Mouse (Mus musculus) gastrocnemius, adult 8-10 months (tissue): ENCODE results near the gene Vps26b. TPM values are rescaled to one million over a fixed set of nuclear protein-coding genes. Genes with fewer than 3 reads are reported as not detected.

Experiments used
- DNase-seq, 2 experiments: peaks; one replicate each; pipeline ENCODE4 v3.0.0; 2022; ENCODE audit warnings: low spot score in 2 of 2
- total RNA-seq, 4 experiments: library from RNA; stranded (reverse); gene quantifications; 2 replicates each; pipeline ENCODE4 v1.2.4; 2022

The Vps26b gene
- total RNA-seq, 4 experiments from 2014 or later = 26.2 to 27.3 (median 26.8) TPM

DNA sequence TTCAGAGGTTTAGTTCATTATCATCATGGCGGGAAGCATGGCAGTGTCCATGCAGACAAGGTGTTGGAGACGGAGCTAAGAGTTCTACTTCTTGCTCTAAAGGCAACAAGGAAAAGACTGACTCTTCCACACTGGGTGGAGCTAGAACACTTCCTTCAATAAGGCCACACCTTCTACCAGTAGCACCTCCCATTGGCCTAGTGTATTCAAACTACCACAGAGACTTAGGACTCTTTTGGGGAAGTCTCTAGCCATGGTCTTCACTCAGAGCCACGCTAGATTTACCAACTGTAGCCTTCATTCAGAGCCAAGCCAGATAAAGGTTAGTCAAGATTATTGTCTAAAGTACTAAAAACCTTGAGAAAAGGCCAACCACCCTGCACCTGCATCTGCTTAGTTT lies 32.8 kb downstream of the Vps26b start:
- DNase-seq = no peak

DNA sequence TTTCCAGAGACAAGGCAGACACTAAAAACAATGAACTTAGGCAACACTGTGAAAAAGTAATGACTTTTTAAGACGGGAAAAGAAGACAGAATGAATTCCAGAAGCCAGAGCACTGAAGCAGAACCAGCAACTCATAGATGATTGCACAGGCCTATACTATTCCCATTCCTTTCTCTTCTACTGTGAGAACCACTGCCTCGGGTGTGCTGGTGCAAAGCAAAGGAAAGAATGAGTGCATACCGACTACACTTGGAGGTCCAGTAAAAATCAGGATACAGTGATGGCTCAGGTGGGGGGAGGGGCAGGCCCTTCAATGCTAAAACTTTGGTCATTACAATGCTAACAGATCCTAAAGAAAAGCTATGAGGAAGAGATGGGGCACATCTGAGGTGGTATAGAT lies 36.0 kb downstream of the Vps26b start:
- no peak for DNase-seq

DNA sequence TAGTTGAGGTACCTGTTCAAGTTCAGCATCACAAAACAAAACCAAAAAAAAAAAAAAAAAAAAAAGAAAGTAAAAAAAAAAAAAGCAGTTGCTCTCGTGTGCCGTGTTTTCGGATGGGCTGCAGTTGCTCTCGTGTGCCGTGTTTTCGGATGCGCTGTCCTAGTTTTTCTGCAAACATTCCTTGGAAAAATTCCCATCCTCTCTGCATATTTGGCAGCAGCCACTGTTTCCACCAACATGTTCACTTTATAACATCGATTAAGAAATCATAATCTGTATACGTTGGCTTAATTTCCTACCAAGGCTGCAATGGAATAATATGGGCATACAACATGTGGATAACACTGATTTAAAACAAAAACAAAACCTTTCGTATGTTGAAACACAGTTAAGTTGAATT lies 36.7 kb downstream of the Vps26b start:
- DNase-seq = no peak

DNA sequence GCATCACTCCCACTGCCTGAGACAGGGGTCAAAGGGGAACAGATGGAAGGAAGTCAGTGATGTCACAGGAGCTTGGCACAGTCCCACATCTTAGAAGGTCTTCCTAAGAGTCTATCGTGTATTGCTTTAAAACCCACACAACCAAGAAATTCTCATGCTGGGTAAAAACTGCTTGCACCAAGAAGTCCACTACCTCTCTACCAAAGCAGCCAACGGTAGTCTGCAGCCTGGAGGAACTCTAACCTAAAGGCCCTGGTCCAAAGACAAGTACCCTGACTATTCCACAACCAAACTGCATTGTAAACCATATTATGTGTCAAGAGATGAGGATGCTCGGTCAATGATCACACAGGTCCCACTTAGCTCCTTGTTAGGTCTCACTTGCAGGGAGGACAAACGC lies 39.7 kb downstream of the Vps26b start:
- DNase-seq = no peak

DNA sequence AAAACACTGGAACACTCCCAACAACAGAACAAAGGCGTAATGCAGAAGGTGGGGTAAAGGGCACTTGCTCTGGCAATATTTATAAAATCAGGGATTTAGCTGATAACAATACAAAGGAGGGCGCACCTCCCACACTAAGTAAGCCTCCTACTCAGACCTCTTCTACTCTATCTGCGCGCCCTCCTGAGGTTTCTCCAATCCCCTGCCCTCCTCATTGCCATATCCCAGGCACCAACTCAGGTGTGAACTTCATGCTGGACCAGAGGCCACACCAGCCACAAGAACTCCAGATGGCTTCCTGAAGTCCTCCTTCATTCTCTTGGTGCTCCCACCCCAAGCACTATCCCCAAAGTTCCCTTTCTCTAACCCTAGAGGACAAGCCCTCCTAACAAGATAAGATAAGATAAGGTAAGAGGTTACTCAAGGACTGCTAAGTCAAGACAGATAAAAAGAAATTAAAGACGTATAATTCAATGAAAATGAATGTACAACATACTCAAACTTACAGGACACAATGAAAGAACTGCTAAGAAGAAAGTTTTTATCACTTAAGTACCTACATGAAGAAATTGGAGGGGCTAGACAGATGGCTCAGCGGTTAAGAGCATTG lies 44.1 kb downstream of the Vps26b start:
- DNase-seq = no peak

DNA sequence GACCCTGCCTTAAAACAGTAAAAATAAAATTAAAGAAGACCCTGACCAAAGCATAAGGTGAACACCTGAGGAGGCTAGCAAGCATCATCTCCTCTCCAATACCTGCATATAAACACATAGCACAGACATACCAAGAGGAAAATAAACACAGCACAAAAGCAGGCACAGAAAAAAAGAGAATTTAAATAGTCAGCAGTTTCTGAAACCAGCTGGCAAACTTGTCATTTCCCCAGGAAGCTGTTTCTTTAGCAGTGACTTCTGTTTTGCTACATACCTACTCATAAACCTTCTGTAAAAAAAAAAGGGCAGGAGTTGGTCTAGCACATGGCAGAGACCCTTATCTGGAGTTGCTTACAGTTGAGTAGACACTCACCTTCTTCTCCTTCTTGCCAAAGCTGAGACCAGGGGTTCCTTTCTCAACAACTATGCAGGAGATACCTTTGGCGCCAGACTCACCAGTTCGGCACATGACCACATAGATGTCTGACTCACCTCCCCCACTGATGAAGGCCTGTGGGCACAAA lies 44.7 kb downstream of the Vps26b start:
- DNase-seq = no peak

DNA sequence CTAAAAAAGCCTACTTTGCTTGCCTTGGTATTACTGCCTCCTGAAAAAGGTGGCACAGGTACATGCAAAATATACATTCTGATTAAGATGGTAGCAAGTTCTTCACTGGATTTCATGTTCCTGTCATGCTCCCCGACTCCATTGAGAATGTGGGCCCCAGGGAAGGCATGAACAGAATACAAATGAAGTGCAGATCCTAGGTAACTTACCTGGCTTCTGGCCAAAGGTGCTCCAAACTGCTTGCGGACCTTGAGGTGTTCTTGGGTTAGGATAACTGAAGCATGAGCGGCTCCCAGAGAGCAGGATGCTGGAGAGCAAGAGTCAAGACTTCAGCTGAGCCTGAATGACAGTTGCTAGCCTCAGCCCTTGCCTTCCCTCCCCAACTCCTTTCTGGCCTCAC lies 51.1 kb downstream of the Vps26b start:
- no peak for DNase-seq

DNA sequence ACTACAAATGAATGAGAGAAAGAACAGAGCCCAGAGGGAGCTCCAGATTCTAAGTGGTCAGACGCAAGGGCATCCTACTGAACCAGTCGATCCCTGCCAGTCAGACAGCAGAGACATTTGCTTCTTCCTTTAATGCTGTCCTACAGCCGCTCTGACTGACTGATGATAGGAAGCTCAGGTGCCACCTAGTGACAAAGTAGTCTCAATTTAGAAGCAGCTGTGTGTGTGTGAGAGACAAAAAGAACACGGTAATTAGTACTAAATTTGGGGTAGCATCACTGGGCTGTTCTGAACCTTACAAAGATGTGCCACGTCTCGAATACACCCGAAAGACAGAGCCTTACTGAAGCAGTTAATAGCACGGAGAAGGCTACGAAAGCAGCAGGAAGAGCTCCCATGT lies 52.1 kb downstream of the Vps26b start:
- no peak for DNase-seq

Other genes with a start within 250 kb of the Vps26b start
- gene Glb1l2, start 223.6 kb downstream of the Vps26b start, total RNA-seq = 1 to 10 TPM in 3 of 4 experiments, under 1 TPM in 1; 0.90 to 4.0 (median 2.9) TPM
- not detected for gene Glb1l3, start 169.2 kb downstream of the Vps26b start, total RNA-seq
- not detected for gene Gm1110, start 107.0 kb downstream of the Vps26b start, total RNA-seq
- gene Acad8, start 30.5 kb downstream of the Vps26b start, total RNA-seq = 10 to 100 TPM; 34.8 to 39.7 (median 36.8) TPM
- 10 to 100 TPM; 21.8 to 25.8 (median 23.2) TPM for gene Thyn1, start 30.4 kb downstream of the Vps26b start, total RNA-seq
- 1 to 10 TPM; 4.7 to 5.7 (median 5.0) TPM for gene Ncapd3, start 110 bp upstream of the Vps26b start, total RNA-seq
- gene Jam3, start 125.4 kb upstream of the Vps26b start, total RNA-seq = 1 to 10 TPM; 4.6 to 7.1 (median 5.2) TPM